Mouse (Mus musculus): Measurements from ENCODE around the gene Hdhd3. TPM values are rescaled to one million over a fixed set of nuclear protein-coding genes. Genes with fewer than 3 reads are reported as not detected.
A peak's percentile ranks its signal among the peaks of the same experiment; 100 is the strongest.

Gene Hdhd3
- total RNA-seq, 2 experiments from 2014 or later = 0.92 to 3.3 TPM

GRCm38 (mm10) chr4:62513998-62514506 lies 10.8 kb upstream of the Hdhd3 start:
- ATAC-seq (replicated peaks; ENCODE audit: poor library complexity) = no peak

GRCm38 (mm10) chr4:62509946-62510345 lies 6.7 kb upstream of the Hdhd3 start:
- no peak for ATAC-seq (replicated peaks; ENCODE audit: poor library complexity)

GRCm38 (mm10) chr4:62508839-62509238 lies 5.6 kb upstream of the Hdhd3 start:
- ATAC-seq (replicated peaks; ENCODE audit: poor library complexity) = no peak

- peak; percentile 25 for ATAC-seq (replicated peaks; ENCODE audit: poor library complexity)
These were observed 3.5 kb upstream of the Hdhd3 start for GRCm38 (mm10) chr4:62506798-62507197.

GRCm38 (mm10) chr4:62505991-62506390 lies 2.7 kb upstream of the Hdhd3 start:
- ATAC-seq (replicated peaks; ENCODE audit: poor library complexity) = no peak

GRCm38 (mm10) chr4:62502969-62503368 lies 298 bp downstream of the Hdhd3 start:
- no peak for ATAC-seq (replicated peaks; ENCODE audit: poor library complexity)

GRCm38 (mm10) chr4:62501964-62502732 lies 1.1 kb downstream of the Hdhd3 start:
- peak; percentile 94 for ATAC-seq (replicated peaks; ENCODE audit: poor library complexity)

- ATAC-seq (replicated peaks; ENCODE audit: poor library complexity) = peak; percentile 2; the same call in 1 of the 2 replicates
These were observed 1.7 kb downstream of the Hdhd3 start for GRCm38 (mm10) chr4:62501534-62501933.

- ATAC-seq (replicated peaks; ENCODE audit: poor library complexity) = no peak
These were observed 2.5 kb downstream of the Hdhd3 start for GRCm38 (mm10) chr4:62500799-62501198.

- peak; percentile 78 for ATAC-seq (replicated peaks; ENCODE audit: poor library complexity)
These were observed 6.5 kb downstream of the Hdhd3 start for GRCm38 (mm10) chr4:62496815-62497214.

GRCm38 (mm10) chr4:62495946-62496345 lies 7.3 kb downstream of the Hdhd3 start:
- ATAC-seq (replicated peaks; ENCODE audit: poor library complexity) = 0 out of 2 replicates have a peak, but pooled peaks have one; percentile 20

GRCm38 (mm10) chr4:62494230-62494629 lies 9.0 kb downstream of the Hdhd3 start:
- ATAC-seq (replicated peaks; ENCODE audit: poor library complexity) = no peak; the same call in 1 of the 2 replicates

GRCm38 (mm10) chr4:62492682-62493081 lies 10.6 kb downstream of the Hdhd3 start:
- ATAC-seq (replicated peaks; ENCODE audit: poor library complexity) = no peak

- ATAC-seq (replicated peaks; ENCODE audit: poor library complexity) = no peak
These were observed 15.4 kb downstream of the Hdhd3 start for GRCm38 (mm10) chr4:62487914-62488313.

GRCm38 (mm10) chr4:62487172-62487571 lies 16.1 kb downstream of the Hdhd3 start:
- ATAC-seq (replicated peaks; ENCODE audit: poor library complexity) = no peak

- no peak for ATAC-seq (replicated peaks; ENCODE audit: poor library complexity)
These were observed 17.0 kb downstream of the Hdhd3 start for GRCm38 (mm10) chr4:62486162-62486696.

GRCm38 (mm10) chr4:62485450-62486161 lies 17.7 kb downstream of the Hdhd3 start:
- ATAC-seq (replicated peaks; ENCODE audit: poor library complexity) = no peak

GRCm38 (mm10) chr4:62484928-62485327 lies 18.3 kb downstream of the Hdhd3 start:
- peak; percentile 12; the same call in 1 of the 2 replicates for ATAC-seq (replicated peaks; ENCODE audit: poor library complexity)

GRCm38 (mm10) chr4:62480709-62481605 lies 22.3 kb downstream of the Hdhd3 start:
- peak; percentile 69 for ATAC-seq (replicated peaks; ENCODE audit: poor library complexity)

- ATAC-seq (replicated peaks; ENCODE audit: poor library complexity) = peak; percentile 61
These were observed 23.1 kb downstream of the Hdhd3 start, which contains the start of gene Bspry for GRCm38 (mm10) chr4:62479937-62480708. TSS of gene Bspry (plus strand) at chr4:62480053.
